Mouse (Mus musculus) G1E (cell line): Measurements from ENCODE around the gene Bahcc1. TPM values are rescaled to one million over a fixed set of nuclear protein-coding genes. Genes with fewer than 3 reads are reported as not detected.

Experiments used
- ATAC-seq: 2 replicates; pipeline ENCODE4 v1.8.0; 2016; ENCODE audit warnings: mild to moderate bottlenecking; ENCODE audit not compliant: insufficient number of reproducible peaks, poor library complexity, low FRiP score, severe bottlenecking; ENCODE audit errors: extremely low read depth
- DNase-seq: peaks from one replicate; pipeline ENCODE4 v3.0.0; 2012; ENCODE audit warnings: low spot score
- H3K27me3 ChIP-seq: 2 replicates; pipeline ENCODE4 v1.6.1; 2012; ENCODE audit warnings: mild to moderate bottlenecking, low read length, inconsistent platforms; ENCODE audit not compliant: insufficient read depth
- H3K36me3 ChIP-seq: replicated peaks from 2 replicates; pipeline ENCODE3; 2012; ENCODE audit warnings: mild to moderate bottlenecking, inconsistent platforms
- H3K4me1 ChIP-seq: 2 replicates; pipeline ENCODE4 v1.6.1; 2012; ENCODE audit warnings: low read depth, low read length, inconsistent platforms, mixed read lengths; ENCODE audit not compliant: insufficient read depth
- H3K4me3 ChIP-seq: 2 replicates; pipeline ENCODE4 v1.5.1; 2012; ENCODE audit warnings: low read depth, mild to moderate bottlenecking, inconsistent platforms, low read length, moderate library complexity, mixed read lengths
- H3K9me3 ChIP-seq: replicated peaks from 2 replicates; pipeline ENCODE4 v1.6.1; 2012; ENCODE audit warnings: inconsistent platforms
- CTCF ChIP-seq: IDR thresholded peaks from 2 replicates; pipeline ENCODE4 v1.5.1; 2012; ENCODE audit warnings: low read depth, low read length, inconsistent platforms, mixed read lengths
- GATA1 ChIP-seq: IDR thresholded peaks from 2 replicates; pipeline ENCODE4 v1.6.1; 2012; ENCODE audit warnings: borderline replicate concordance, low read length, inconsistent platforms, mixed read lengths
- GATA2 ChIP-seq: IDR thresholded peaks from 2 replicates; pipeline ENCODE4 v1.6.1; 2012; ENCODE audit warnings: low read depth, low read length, inconsistent platforms, borderline replicate concordance
- POLR2AphosphoS5 ChIP-seq: IDR thresholded peaks from 2 replicates; pipeline ENCODE4 v1.6.1; 2012; ENCODE audit warnings: low read depth, low read length, inconsistent platforms; ENCODE audit not compliant: insufficient replicate concordance
- TAL1 ChIP-seq: conservative IDR thresholded peaks from 2 replicates; pipeline ENCODE4 v1.6.1; 2012; ENCODE audit warnings: low read depth, low read length, inconsistent platforms, mixed read lengths
- polyA plus RNA-seq: library from polyadenylated mRNA; stranded (reverse); fragments of >175 nt; gene quantifications from 2 replicates; pipeline ENCODE4 v1.2.3, GENCODE M21; 2012
- total RNA-seq, 2 experiments: library from RNA; stranded (forward) in 1 of 2; stranded (reverse) in 1 of 2; fragments of 200-1000 nt in 1 of 2; fragments of >200 nt in 1 of 2; fragmentation: Nextera tagmentation in 1 of 2; gene quantifications; 2 replicates each; pipeline ENCODE4 v1.2.3; 2014 to 2017

Bahcc1 gene
- total and polyA plus RNA-seq, 3 experiments, result 0.05 to 0.50 TPM; not detected in 1

DNA sequence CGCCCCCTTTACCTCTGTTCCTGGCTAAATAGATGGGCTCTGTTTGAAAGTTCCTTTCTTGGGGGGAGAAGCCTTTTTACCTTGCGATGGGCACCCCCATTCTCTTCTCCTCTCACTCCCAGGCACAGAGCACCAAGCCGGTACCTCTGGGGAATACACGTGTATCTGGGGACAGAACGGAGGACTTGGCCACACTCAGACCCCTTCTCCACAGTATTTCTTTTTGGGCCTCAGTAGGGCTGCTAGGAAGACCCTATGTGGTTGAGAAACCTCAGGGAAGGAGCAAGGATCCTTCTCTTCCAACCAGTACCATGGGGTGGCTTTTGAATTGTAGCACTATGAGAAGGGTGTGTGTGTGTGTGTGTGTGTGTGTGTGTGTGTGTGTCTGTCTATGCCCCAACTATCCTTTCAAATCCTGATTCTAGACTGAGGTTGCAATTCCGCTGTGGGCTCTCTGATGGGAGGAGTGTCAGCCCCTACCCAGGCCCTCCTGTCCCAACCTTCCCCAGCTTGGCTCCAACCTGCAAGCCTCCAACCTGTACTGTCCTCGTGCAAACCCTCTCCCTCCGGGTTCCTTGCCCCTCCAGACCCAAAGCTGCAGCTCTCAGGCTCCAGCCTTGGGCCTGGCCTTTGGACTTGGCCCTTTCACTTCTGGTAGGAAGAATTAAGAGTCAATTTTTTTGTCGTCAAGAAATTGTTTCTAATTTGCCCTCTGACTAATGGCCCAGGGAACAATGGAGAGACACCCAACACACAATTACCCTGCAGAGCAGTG, 4.4 kb upstream of the Bahcc1 start:
- peaks cover 26% of the 10 kb centered on the region for H3K4me1 ChIP-seq
- no peak overlapping the region for H3K4me3 ChIP-seq
- H3K27me3 ChIP-seq, result peaks cover 75% of the 10 kb centered on the region
- peaks cover 10% of the 10 kb centered on the region for H3K9me3 ChIP-seq
- no peak for DNase-seq
- TF ChIP-seq POLR2AphosphoS5 (no peak), GATA1 (no peak), TAL1 (no peak), CTCF (no peak), GATA2 (no peak)
- no peak for ATAC-seq
- no peaks in the 10 kb centered on the region for H3K36me3 ChIP-seq

GRCm38 (mm10) chr11:120228911-120229437, 3.8 kb upstream of the Bahcc1 start:
- ATAC-seq (no peak), DNase-seq (no peak)
- Histone ChIP-seq H3K27me3 (peaks cover 75% of the 10 kb centered on the region), H3K4me3 (no peak overlapping the region), H3K36me3 (no peaks in the 10 kb centered on the region), H3K9me3 (peaks cover 17% of the 10 kb centered on the region), H3K4me1 (peaks cover 28% of the 10 kb centered on the region)
- no peak for TF ChIP-seq CTCF
- no peak for TF ChIP-seq POLR2AphosphoS5
- TF ChIP-seq TAL1, result no peak
- no peak for TF ChIP-seq GATA2
- TF ChIP-seq GATA1, result no peak

DNA sequence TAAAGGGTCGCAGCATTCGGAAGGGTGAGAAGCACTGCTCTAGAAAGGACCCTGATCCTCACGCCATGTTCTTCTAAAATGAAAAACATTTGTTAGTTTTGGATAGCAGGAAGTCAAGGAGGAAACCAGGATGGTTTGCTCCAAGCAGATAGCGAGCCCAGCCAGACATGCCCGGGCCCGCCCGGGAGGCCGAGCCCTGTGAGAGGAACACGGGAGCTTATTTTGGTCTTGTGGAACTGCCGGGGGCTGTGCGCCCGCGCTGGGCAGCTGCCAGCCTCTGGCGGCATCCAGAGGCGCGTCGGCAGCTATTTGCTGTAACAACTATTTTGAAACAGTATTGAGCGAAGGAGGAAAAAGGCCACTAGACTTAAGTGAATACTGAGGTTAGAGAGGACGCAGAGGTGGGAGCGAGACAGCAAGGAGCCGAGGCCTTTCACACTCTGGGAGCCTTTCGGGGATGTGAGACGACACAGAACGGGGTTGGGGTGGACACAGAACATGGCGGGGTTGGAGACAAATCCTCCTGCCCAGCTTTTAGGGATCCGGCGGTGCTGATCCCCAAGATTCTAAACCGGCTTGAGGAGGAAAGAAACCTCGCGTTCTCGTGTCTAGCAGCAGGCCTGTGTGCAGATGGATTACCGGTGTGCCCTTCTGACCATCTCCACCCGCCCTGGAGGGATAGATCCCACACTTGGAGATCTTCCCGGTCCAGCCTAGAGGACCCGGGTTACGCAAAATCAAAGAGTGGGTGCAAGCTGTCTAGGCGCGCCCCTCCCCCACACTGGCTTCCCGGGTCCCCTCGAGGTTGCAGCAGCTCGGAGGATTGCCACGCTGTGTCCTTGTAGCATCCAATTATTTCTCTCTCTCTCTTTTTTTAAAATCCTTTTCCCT, 2.6 kb upstream of the Bahcc1 start:
- no peak for DNase-seq
- no peak for ATAC-seq

DNA sequence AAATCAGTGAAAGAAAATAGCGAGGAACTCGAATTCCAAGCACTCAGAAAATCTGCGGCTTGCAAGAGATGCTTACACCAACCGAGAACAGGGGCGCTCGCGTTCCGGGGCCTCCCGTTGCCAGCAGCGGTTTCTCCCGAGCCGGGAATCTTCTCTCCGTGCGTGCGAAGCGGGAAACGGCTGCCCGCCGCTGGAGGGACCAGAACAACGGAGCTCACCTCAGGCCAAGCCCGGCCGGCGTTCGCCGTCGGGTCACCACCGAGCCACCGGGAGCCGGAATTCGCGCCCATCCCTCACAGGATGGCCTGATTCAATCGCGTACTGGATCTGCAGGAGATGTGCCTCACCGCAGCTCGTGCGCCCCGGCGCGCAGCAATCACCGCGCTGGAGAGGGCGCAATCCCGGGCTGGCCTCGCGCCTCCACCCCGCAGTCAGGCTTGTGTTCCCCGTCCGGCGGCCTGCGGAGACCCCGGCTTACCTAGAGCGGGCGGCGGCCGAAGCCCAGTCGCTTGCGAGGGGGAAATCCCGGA, 1.8 kb upstream of the Bahcc1 start:
- H3K4me1 ChIP-seq, result peaks cover 28% of the 10 kb centered on the region
- peaks cover 73% of the 10 kb centered on the region for H3K27me3 ChIP-seq

More for the DNA sequence above, 2.6 kb upstream of the Bahcc1 start:
- TF ChIP-seq GATA2, result no peak
- no peak for TF ChIP-seq POLR2AphosphoS5
- TF ChIP-seq GATA1, result no peak
- TF ChIP-seq TAL1, result no peak
- no peak for TF ChIP-seq CTCF
- Histone ChIP-seq H3K27me3 (peaks cover 74% of the 10 kb centered on the region), H3K4me3 (peak overlapping the region; percentile 74), H3K36me3 (no peaks in the 10 kb centered on the region), H3K9me3 (peaks cover 27% of the 10 kb centered on the region), H3K4me1 (peaks cover 28% of the 10 kb centered on the region)

DNA sequence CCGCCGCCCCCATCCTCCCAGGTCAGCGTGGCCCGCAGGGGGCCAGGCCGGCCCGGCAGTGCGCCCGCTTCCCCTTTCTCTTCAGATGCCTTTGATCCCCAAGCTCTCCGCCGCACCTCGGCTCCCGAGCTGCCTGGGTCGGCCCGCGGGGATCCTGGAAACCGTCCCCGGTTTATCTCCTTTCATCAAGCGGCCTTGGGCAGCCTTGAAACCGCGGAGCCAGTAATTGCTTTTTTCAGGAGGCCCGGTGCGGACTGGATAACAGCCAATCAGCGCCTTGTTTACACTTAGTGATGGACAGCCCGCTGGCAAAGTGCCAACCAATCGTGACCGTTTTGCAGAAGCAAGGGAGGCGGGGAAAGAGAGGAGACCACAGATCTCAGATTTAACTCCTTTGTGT, 1.4 kb upstream of the Bahcc1 start:
- ATAC-seq, result peak; percentile 67
- Histone ChIP-seq H3K36me3 (no peaks in the 10 kb centered on the region), H3K4me1 (peaks cover 28% of the 10 kb centered on the region), H3K27me3 (peaks cover 74% of the 10 kb centered on the region), H3K4me3 (peak overlapping the region; percentile 74), H3K9me3 (peaks cover 38% of the 10 kb centered on the region)
- TF ChIP-seq GATA2, result no peak
- no peak for TF ChIP-seq POLR2AphosphoS5
- TF ChIP-seq GATA1, result no peak
- TF ChIP-seq TAL1, result no peak
- no peak for TF ChIP-seq CTCF
- peak; percentile 63 for DNase-seq

More for the DNA sequence above, 1.8 kb upstream of the Bahcc1 start:
- DNase-seq (no peak), ATAC-seq (no peak)
- Histone ChIP-seq H3K9me3 (peaks cover 34% of the 10 kb centered on the region), H3K4me3 (peak overlapping the region; percentile 74), H3K36me3 (no peaks in the 10 kb centered on the region)
- TF ChIP-seq POLR2AphosphoS5, result no peak
- TF ChIP-seq GATA2, result no peak
